Mouse (Mus musculus): ENCODE results near the gene Trpm8.
A peak's percentile ranks its signal among the peaks of the same experiment; 100 is the strongest.

Trpm8 gene

GRCm38 (mm10) chr1:88247660-88248059 is 29.8 kb upstream of the Trpm8 start:
- DNase-seq (ENCODE audit: low read depth, low spot score), result no peak

GRCm38 (mm10) chr1:88248658-88249057 is 28.8 kb upstream of the Trpm8 start:
- no peak for DNase-seq (ENCODE audit: low read depth, low spot score)

- no peak for DNase-seq (ENCODE audit: low read depth, low spot score)
Measured at GRCm38 (mm10) chr1:88249596-88249995, 27.9 kb upstream of the Trpm8 start.

GRCm38 (mm10) chr1:88250023-88250422 is 27.4 kb upstream of the Trpm8 start:
- no peak for DNase-seq (ENCODE audit: low read depth, low spot score)

GRCm38 (mm10) chr1:88253106-88253505 is 24.4 kb upstream of the Trpm8 start:
- DNase-seq (ENCODE audit: low read depth, low spot score), result no peak

- no peak for DNase-seq (ENCODE audit: low read depth, low spot score)
Measured at GRCm38 (mm10) chr1:88253540-88253939, 23.9 kb upstream of the Trpm8 start.

- DNase-seq (ENCODE audit: low read depth, low spot score), result no peak
Measured at GRCm38 (mm10) chr1:88254793-88255465, 22.5 kb upstream of the Trpm8 start.

GRCm38 (mm10) chr1:88255466-88255857 is 22.0 kb upstream of the Trpm8 start:
- DNase-seq (ENCODE audit: low read depth, low spot score), result no peak

GRCm38 (mm10) chr1:88255989-88256754 is 21.3 kb upstream of the Trpm8 start:
- DNase-seq (ENCODE audit: low read depth, low spot score), result no peak

GRCm38 (mm10) chr1:88256886-88257663 is 20.4 kb upstream of the Trpm8 start:
- DNase-seq (ENCODE audit: low read depth, low spot score), result peak; percentile 42

- DNase-seq (ENCODE audit: low read depth, low spot score), result no peak
Measured at GRCm38 (mm10) chr1:88257681-88258080, 19.8 kb upstream of the Trpm8 start.

GRCm38 (mm10) chr1:88258361-88258760 is 19.1 kb upstream of the Trpm8 start:
- DNase-seq (ENCODE audit: low read depth, low spot score), result no peak

GRCm38 (mm10) chr1:88258881-88259642 is 18.4 kb upstream of the Trpm8 start:
- no peak for DNase-seq (ENCODE audit: low read depth, low spot score)

- DNase-seq (ENCODE audit: low read depth, low spot score), result no peak
Measured at GRCm38 (mm10) chr1:88259643-88260024, 17.8 kb upstream of the Trpm8 start.

GRCm38 (mm10) chr1:88260114-88260513 is 17.3 kb upstream of the Trpm8 start:
- no peak for DNase-seq (ENCODE audit: low read depth, low spot score)

GRCm38 (mm10) chr1:88260604-88261377 is 16.7 kb upstream of the Trpm8 start:
- DNase-seq (ENCODE audit: low read depth, low spot score), result no peak

GRCm38 (mm10) chr1:88261706-88262105 is 15.8 kb upstream of the Trpm8 start:
- no peak for DNase-seq (ENCODE audit: low read depth, low spot score)

- DNase-seq (ENCODE audit: low read depth, low spot score), result peak; percentile 64
Measured at GRCm38 (mm10) chr1:88262255-88262654, 15.2 kb upstream of the Trpm8 start.

GRCm38 (mm10) chr1:88262961-88263360 is 14.5 kb upstream of the Trpm8 start:
- DNase-seq (ENCODE audit: low read depth, low spot score), result no peak

GRCm38 (mm10) chr1:88263778-88264177 is 13.7 kb upstream of the Trpm8 start:
- DNase-seq (ENCODE audit: low read depth, low spot score), result no peak

Data from ZHBTc4 (cell line).